Mouse (Mus musculus) mouse trophoblast stem cell (cell line): Measurements from ENCODE around the gene Hebp1.

Source experiments
- in situ Hi-C, 2 experiments: fragments of 300-500 bp; cut with MseI, MboI; formaldehyde crosslinking; loops; 2 replicates in 1 of 2; 3 replicates in 1 of 2; pipeline ENCODE4 v1.15.1; 2025

Hebp1 gene

GRCm38 (mm10) chr6:135197921-135198532, at the start of gene Hebp1, which contains the start of gene Fam234b:
TSS of gene Hebp1 (minus strand) at chr6:135198022.
TSS of gene Fam234b (plus strand) at chr6:135197977.
- in situ Hi-C loops, result no loop called here

DNA sequence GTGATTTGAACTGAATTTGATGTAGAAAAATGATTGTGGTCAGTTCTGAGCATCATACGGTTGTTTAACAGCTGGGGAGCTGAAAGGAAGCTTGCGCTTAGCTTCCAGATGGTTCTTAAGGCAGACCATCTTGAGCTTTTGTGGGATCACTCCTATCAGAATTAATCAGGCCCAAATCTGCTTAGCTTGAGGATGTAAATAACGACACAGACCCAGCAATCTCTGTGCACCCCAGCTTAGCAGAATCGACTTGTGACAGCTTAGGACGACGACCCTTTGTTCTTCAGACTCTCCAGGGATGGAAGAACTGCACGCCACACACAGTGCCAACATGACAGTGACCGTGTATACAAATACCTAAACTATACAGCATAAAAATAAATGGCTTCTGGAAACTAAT, 47.8 kb upstream of the Hebp1 start:
- in situ Hi-C loops, result loop anchor here in 1 of 2 experiments (5.0 kb wide), 1 partner anchor 132 kb away; no protein-coding TSS in a partner anchor

DNA sequence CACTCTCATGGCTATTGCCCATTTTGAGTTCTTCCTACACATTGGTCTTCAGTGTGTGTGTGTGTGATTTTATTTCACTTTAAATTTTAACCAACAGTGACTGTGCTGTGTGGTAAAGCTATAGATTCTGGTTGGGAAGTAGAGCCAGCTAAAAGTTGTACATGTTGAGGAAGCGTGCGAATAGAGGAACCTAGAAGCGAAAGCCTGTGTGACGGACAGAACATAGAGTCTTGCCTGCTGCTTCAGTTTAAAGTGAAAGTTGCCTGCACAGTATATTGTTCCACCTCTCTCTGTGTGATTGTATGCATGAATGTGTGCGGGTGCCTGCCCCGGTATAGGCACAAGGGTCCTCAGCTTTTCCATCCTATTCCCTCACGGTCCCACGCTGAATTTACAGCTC, 42.5 kb upstream of the Hebp1 start:
- in situ Hi-C loops, result no loop called here

GRCm38 (mm10) chr6:135238211-135238610, 40.4 kb upstream of the Hebp1 start:
- in situ Hi-C loops, result no loop called here

GRCm38 (mm10) chr6:135237326-135237725, 39.5 kb upstream of the Hebp1 start:
- in situ Hi-C loops, result no loop called here

DNA sequence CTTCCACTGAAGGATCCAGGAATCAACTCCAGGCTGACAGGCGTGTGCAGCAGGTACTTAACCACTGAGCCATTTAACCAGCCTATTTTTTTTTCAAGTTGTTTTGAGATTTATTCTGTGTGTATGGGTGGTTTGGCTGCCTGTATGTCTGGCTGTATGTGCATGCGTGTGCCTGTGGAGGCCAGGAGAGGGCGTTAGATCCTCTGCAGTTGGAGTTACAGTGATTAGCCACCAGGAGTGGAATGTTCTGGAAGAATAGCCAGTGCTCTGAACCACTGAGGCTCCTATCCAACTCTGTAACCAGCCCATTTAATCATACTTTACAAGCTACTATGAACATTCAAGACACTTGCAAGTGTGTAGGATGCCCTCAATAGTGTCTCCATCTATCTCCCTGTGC, 38.8 kb upstream of the Hebp1 start:
- in situ Hi-C loops, result no loop called here

GRCm38 (mm10) chr6:135235742-135236141, 37.9 kb upstream of the Hebp1 start:
- in situ Hi-C loops, result no loop called here

GRCm38 (mm10) chr6:135232443-135233182, 34.8 kb upstream of the Hebp1 start:
- in situ Hi-C loops, result no loop called here

DNA sequence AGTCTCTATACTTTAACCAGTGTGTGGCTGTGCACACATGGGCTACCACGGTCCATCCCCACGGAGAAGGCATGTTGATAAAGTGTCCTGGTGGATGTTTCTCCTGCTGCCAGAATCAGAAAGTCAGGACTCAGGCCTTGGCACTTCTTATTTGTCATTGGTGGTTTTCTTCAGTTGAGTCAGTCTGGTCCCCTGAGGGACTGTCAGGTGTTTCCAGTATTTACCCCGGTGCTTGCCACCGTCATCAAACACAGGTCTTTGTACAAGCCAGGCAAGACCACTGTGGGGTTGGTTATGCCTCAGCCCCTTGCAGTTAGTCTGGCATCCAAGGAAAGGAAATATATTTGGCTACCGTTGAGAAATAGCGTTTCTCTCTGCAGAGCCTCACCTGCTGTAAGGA, 32.8 kb upstream of the Hebp1 start:
- in situ Hi-C loops, result no loop called here

GRCm38 (mm10) chr6:135228465-135228941, 30.7 kb upstream of the Hebp1 start:
- in situ Hi-C loops, result no loop called here

GRCm38 (mm10) chr6:135223786-135224416, 26.1 kb upstream of the Hebp1 start:
- in situ Hi-C loops, result no loop called here

- in situ Hi-C loops, result no loop called here
Observed at GRCm38 (mm10) chr6:135219916-135220315, 22.1 kb upstream of the Hebp1 start.

- in situ Hi-C loops, result no loop called here
Observed at GRCm38 (mm10) chr6:135218330-135218729, 20.5 kb upstream of the Hebp1 start.

DNA sequence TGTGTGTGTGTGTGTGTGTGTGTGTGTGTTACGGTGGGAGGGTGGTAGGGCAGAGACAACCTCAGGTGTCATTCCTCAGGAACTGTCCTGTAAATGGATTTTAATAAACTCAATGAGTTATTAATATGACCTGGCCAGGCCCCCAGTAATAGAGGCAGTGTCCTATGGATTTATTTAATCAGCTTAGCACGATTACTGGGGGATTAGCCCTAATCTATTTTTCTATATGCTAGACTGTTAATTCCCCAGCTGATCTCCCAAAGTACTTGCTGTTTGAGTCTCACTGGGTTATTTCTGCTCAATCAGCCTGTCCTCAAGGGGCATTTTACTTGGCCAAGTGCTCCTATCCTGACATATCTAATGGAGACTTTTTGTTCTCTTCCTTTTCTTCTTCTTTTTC, 14.8 kb upstream of the Hebp1 start:
- in situ Hi-C loops, result no loop called here

DNA sequence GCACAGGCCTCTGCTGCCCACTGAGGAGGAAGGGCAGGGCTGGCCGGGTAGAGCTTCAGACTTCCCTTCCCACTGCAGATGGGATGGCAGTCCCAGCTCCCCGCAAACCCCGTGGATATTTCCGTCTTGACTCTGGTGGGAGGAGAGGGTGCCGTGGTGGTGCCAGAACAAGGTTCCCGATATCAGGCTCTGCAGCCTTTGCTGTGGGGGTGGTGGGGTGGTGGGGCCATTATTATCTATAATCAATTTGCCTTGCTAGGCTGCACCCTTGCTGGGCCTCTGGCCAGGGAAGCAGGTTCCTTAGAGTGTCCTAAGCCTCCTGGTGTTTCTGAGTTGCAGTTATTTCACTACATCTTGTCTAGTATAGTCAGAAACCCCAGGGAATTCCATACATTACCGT, 13.3 kb upstream of the Hebp1 start:
- in situ Hi-C loops, result no loop called here

DNA sequence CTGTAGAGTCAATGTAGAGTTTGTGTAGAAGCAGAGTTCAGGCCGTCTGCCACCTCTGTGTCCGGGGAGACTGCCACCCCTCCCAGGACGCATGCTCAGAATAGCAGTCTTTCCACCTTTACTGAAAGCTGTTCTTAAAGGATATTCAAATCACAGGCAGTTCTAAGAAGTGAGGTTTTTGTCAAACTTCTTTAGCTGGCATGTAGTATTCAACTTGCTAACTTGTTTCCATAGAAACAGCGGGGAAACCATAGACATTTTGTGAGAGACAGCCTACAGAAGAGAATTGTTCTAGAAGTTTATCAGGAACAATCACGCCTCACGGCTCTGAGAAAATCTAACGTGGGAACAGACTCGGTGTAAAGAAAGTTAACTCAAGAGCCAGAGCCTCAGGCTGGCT, 9.1 kb upstream of the Hebp1 start:
- in situ Hi-C loops, result no loop called here

GRCm38 (mm10) chr6:135205802-135206201, 8.0 kb upstream of the Hebp1 start:
- in situ Hi-C loops, result no loop called here

DNA sequence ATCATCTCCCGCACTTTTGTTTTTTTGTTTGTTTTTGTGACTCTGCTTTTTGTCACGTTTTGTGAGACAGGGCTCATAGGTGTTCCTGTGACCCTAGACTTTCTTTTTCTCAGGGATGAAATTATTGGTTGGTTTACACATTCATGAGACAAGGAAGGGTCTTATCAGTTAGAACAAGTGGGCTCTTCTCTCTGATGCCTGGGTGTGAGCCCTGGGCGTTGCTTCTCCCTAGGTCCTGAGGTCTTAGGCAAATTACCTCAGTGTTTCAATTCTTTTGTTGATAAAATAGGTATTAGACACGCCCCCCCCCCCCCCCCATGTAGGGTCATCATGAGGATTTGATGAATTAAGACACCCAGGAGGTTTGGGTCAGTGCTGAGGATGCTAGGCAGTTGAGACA, 7.0 kb upstream of the Hebp1 start:
- in situ Hi-C loops, result no loop called here

GRCm38 (mm10) chr6:135203737-135204136, 5.9 kb upstream of the Hebp1 start:
- in situ Hi-C loops, result no loop called here

DNA sequence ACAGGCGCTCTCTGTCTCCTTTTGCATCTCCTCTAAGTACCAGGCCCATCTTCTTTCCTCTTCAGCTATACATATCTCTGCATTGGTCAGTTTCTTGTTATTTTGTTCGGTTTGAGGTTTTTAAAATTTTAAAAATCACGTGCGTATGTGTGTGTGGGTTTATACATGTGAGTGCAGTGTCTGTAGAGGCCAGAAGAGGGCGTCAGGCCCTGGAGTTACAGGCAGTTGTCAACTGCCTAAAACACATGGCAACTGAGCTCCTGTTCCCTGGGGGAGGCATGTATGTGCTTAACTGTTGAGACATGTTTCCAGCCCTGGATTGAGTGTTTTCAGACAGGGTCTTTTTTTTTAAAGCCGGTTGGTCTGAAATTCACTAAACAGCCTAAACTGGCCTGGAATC, 4.8 kb upstream of the Hebp1 start:
- in situ Hi-C loops, result no loop called here

GRCm38 (mm10) chr6:135200122-135200957, 2.5 kb upstream of the Hebp1 start:
- in situ Hi-C loops, result no loop called here

DNA sequence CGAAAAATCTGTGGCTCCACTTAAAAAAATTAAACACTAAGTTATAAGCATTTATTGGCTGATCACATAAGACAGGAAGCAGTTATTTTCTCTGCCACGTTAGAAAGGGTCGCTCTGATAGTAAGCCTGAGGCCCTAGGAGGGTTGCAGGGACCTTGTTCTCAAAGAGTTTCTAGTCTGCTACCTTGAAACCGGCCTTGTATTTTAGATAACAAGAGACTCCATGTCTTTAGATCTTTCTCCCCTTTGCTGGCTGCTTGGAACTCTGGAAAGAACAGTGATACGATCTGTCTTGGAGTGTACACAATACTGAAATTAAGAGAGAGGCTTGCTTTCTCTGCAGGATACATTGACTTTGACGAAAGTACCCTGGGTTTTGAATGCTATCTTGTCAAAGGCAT, 904 bp upstream of the Hebp1 start:
- in situ Hi-C loops, result no loop called here
